Mouse (Mus musculus): ENCODE measurements at regions not wholly inside any gene's neighbourhood (a gene's known extent, or its start where the extent isn't known, plus 50 kb on each side); places are given as distances from the start of the nearest gene placed in this dataset.

- dilution Hi-C loops (cut with MboI; ENCODE audit: extremely low pct_ligation_motif_present, extremely low pct_unique_long_range_greater_than_20kb, low sequenced_read_pairs) (no loop called here), in situ Hi-C loops (cut with MboI; ENCODE audit: low pct_ligation_motif_present, low pct_unique_long_range_greater_than_20kb, low sequenced_read_pairs) (no loop called here)
- Histone ChIP-seq H3K27me3 (replicated peaks) (no peaks in the 10 kb centered on the region), H3K4me3 (replicated peaks in 1 of 3; ENCODE audit: low read depth in 2 of 3, low read length in 2 of 3, poor library complexity in 1 of 3) (no peak overlapping the region), H3K4me2 (ENCODE audit: insufficient read depth, low read depth, poor library complexity, severe bottlenecking) (no peak overlapping the region), H3K27ac (ENCODE audit: insufficient read depth, low read depth) (no peak overlapping the region), H3K79me2 (replicated peaks; ENCODE audit: control insufficient read depth, extremely low read depth, insufficient read depth, poor library complexity, severe bottlenecking) (no peaks in the 10 kb centered on the region), H3K9me3 (replicated peaks; ENCODE audit: low read length) (no peaks in the 10 kb centered on the region), H3K9ac (ENCODE audit: insufficient read depth, low read depth) (no peak overlapping the region), H3K36me3 (replicated peaks in 1 of 2; ENCODE audit: control insufficient read depth in 1 of 2, insufficient read depth in 1 of 2, low read length in 1 of 2) (no peaks in the 10 kb centered on the region), H3K4me1 (ENCODE audit: control insufficient read depth in 1 of 2, insufficient read depth in 2 of 2) (no peaks in the 10 kb centered on the region)
- DNase-seq (ENCODE audit: extremely low read depth) = no peak
- TF ChIP-seq ELF1 (IDR thresholded peaks at IDR 0.05; ENCODE audit: low read depth, low read length) = no peak
- TF ChIP-seq POLR2AphosphoS2 (IDR thresholded peaks at IDR 0.05; ENCODE audit: low read depth, low read length) = no peak
Measured at GRCm38 (mm10) chr12:25958584-25958983, 456.5 kb downstream of the Rnf144a start.

GRCm38 (mm10) chr12:25957547-25957946 lies 457.5 kb downstream of the Rnf144a start:
- Histone ChIP-seq H3K36me3 (replicated peaks in 1 of 2; ENCODE audit: control insufficient read depth in 1 of 2, insufficient read depth in 1 of 2, low read length in 1 of 2) (no peaks in the 10 kb centered on the region), H3K79me2 (replicated peaks; ENCODE audit: control insufficient read depth, extremely low read depth, insufficient read depth, poor library complexity, severe bottlenecking) (no peaks in the 10 kb centered on the region), H3K27me3 (replicated peaks) (no peaks in the 10 kb centered on the region), H3K4me1 (ENCODE audit: control insufficient read depth in 1 of 2, insufficient read depth in 2 of 2) (no peaks in the 10 kb centered on the region), H3K4me3 (replicated peaks in 1 of 3; ENCODE audit: low read depth in 2 of 3, low read length in 2 of 3, poor library complexity in 1 of 3) (no peak overlapping the region), H3K4me2 (ENCODE audit: insufficient read depth, low read depth, poor library complexity, severe bottlenecking) (no peak overlapping the region), H3K9ac (ENCODE audit: insufficient read depth, low read depth) (no peak overlapping the region), H3K9me3 (replicated peaks; ENCODE audit: low read length) (no peaks in the 10 kb centered on the region), H3K27ac (ENCODE audit: insufficient read depth, low read depth) (no peak overlapping the region)
- TF ChIP-seq ZMIZ1 (IDR thresholded peaks at IDR 0.05; ENCODE audit: low read depth, low read length) (no peak), NRF1 (IDR thresholded peaks at IDR 0.05; ENCODE audit: low read depth, low read length) (no peak), ZC3H11A (IDR thresholded peaks at IDR 0.05; ENCODE audit: low read depth, low read length) (no peak), USF2 (conservative IDR thresholded peaks at IDR 0.05; ENCODE audit: low read depth, low read length) (no peak), TCF12 (IDR thresholded peaks at IDR 0.05; ENCODE audit: low read depth, low read length) (no peak)
- no peak for DNase-seq (ENCODE audit: extremely low read depth)
- dilution Hi-C loops (cut with MboI; ENCODE audit: extremely low pct_ligation_motif_present, extremely low pct_unique_long_range_greater_than_20kb, low sequenced_read_pairs) = no loop called here
- in situ Hi-C loops (cut with MboI; ENCODE audit: low pct_ligation_motif_present, low pct_unique_long_range_greater_than_20kb, low sequenced_read_pairs) = no loop called here

- DNase-seq (ENCODE audit: extremely low read depth) = no peak
- Histone ChIP-seq H3K36me3 (replicated peaks in 1 of 2; ENCODE audit: control insufficient read depth in 1 of 2, insufficient read depth in 1 of 2, low read length in 1 of 2) (no peaks in the 10 kb centered on the region), H3K9ac (ENCODE audit: insufficient read depth, low read depth) (no peak overlapping the region), H3K9me3 (replicated peaks; ENCODE audit: low read length) (no peaks in the 10 kb centered on the region), H3K79me2 (replicated peaks; ENCODE audit: control insufficient read depth, extremely low read depth, insufficient read depth, poor library complexity, severe bottlenecking) (no peaks in the 10 kb centered on the region), H3K4me2 (ENCODE audit: insufficient read depth, low read depth, poor library complexity, severe bottlenecking) (no peak overlapping the region), H3K27me3 (replicated peaks) (no peaks in the 10 kb centered on the region), H3K4me1 (ENCODE audit: control insufficient read depth in 1 of 2, insufficient read depth in 2 of 2) (no peaks in the 10 kb centered on the region), H3K27ac (ENCODE audit: insufficient read depth, low read depth) (no peak overlapping the region), H3K4me3 (replicated peaks in 1 of 3; ENCODE audit: low read depth in 2 of 3, low read length in 2 of 3, poor library complexity in 1 of 3) (no peak overlapping the region)
- dilution Hi-C loops (cut with MboI; ENCODE audit: extremely low pct_ligation_motif_present, extremely low pct_unique_long_range_greater_than_20kb, low sequenced_read_pairs) = no loop called here
- TF ChIP-seq USF1 (IDR thresholded peaks at IDR 0.05; ENCODE audit: low read depth, low read length) = no peak
- no peak for TF ChIP-seq CTCF (conservative IDR thresholded peaks at IDR 0.05 in 1 of 2, IDR thresholded peaks at IDR 0.05 in 1 of 2; ENCODE audit: low read depth in 2 of 2, low read length in 2 of 2)
- TF ChIP-seq UBTF (IDR thresholded peaks at IDR 0.05; ENCODE audit: low read depth, low read length) = no peak
- no peak for TF ChIP-seq HCFC1 (IDR thresholded peaks at IDR 0.05; ENCODE audit: low read depth, low read length)
- no peak for TF ChIP-seq ZNF384 (IDR thresholded peaks at IDR 0.05; ENCODE audit: low read depth, low read length)
- in situ Hi-C loops (cut with MboI; ENCODE audit: low pct_ligation_motif_present, low pct_unique_long_range_greater_than_20kb, low sequenced_read_pairs) = no loop called here
Measured at GRCm38 (mm10) chr12:25947107-25947506, 467.9 kb downstream of the Rnf144a start.
